Mouse (Mus musculus) gastrocnemius, postnatal 10 days (tissue): ENCODE results near the gene Uqcr10. TPM values are rescaled to one million over a fixed set of nuclear protein-coding genes. Genes with fewer than 3 reads are reported as not detected.
A peak's percentile ranks its signal among the peaks of the same experiment; 100 is the strongest.
"Not testable (repeated sequence)": the region's sequence is repeated elsewhere in the genome, so short reads cannot be mapped to it uniquely, and the experiment has no call there.

Experiments
- DNase-seq: peaks from one replicate; pipeline ENCODE4 v3.0.0; 2021; ENCODE audit warnings: mixed read lengths
- total RNA-seq, 2 experiments: library from RNA; stranded (reverse); gene quantifications; 2 replicates each; pipeline ENCODE4 v1.2.3; 2021

Uqcr10 gene
- total RNA-seq, 2 experiments from 2014 or later: 749 to 932 TPM

DNA sequence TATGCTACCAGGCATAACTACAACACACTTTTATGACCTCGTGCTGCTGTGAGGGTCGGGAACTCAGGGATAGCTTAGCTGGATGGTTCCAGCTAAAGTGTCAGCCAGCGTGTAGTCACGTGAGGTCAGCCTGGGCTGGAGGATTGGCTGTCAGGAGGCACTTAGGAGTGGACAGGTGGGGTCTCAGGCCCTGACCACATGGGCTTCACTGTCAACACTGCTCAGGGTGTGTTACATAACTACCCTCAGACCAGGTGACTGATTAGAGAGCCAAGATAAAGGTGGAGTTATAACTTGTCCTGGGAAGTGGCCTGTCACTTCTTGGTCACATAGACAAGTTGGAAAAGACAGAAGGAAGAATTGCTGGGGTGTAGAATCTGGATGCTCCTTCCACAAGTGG lies 11.5 kb upstream of the Uqcr10 start:
- DNase-seq: no peak

DNA sequence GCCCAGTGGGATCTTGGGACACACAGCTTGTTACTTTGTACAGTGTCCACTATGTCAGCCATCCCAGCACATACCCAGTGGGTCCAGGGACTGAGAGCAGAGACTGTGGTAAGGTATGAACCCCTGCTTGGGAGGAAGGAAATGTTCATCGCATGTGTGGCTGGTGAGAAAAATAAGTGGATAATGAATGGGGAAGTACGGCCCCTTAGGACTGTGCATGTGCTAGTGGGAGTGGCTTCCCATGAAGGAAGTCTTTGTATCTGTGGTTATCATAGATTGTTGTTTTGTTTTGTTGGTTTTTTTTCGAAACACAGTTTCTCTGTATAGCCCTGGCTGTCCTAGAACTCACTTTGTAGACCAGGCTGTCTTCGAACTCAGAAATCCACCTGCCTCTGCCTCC lies 10.6 kb upstream of the Uqcr10 start:
- DNase-seq: no peak

DNA sequence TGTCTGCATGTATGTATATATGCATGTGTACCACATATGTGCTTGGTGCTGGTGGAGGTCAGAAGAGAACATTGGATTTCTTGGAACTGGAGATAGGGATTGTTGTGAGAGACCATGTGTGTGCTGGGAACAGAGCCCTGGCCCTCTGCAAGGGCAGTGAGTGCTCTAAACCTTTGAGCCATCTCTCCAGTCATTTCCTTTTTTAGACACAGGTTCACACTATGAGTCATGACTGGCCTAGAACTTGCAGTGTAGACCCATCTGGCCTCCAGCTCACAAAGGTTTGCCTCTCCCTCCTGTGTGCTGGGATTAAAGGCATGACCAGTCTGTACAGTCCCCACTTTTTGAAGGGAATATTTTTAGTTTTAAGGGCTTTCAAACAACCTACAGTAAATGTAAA lies 8.7 kb upstream of the Uqcr10 start:
- no peak for DNase-seq

DNA sequence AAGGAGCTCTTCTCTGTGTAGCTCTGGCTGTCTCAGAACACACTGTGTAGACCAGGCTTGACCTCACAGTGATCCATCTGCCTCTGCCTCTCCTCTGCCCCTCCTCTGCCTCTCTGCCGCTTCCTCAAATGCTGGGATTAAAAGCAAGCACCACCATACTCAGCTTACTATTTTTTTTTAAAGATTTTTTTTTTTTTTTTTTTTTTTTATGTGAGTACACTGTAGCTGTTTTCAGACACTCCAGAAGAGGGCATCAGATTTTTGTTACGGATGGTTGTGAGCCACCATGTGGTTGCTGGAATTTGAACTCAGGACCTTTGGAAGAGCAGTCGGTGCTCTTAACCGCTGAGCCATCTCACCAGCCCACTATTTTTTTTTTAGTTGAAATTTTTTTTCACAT lies 6.0 kb upstream of the Uqcr10 start:
- DNase-seq: not testable (repeated sequence)

DNA sequence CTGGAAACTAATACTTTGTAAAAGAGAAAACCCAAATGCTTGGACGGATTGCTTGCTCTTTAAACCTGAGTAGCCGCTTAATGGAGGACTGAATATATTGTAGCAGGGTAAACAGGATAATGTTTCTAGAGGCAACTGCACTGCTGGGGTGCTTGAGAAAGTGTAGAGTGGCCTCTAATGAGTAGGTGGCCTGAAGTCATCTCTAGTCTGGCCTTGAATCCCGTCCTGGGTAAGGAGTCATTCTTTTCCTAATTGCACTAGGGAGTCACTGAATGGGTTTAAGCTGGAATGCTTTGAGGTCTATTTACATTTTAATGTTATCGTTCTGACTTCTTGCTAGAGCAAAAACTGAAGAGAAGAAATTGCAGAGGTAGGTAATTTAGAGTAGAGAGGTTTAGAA lies 1.0 kb upstream of the Uqcr10 start:
- no peak for DNase-seq

DNA sequence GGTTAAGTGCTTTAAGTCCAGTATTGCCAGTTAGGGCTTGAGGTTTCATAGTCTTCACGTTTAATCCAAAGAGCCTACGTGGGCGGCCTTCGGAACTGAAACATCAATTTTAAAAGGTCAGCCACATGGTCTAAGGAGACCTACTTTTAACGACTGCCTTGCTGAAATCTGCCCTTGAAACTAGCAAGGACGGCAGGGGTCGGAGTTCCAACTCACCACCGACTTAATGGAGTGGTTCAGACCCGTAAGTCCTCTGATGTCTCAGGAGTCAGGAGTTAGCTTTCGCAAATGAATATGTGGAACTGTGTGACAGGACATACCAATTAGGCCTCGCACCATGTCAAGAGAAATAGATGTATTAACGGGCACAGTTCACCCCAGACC lies 462 bp downstream of the Uqcr10 start:
- no peak for DNase-seq

DNA sequence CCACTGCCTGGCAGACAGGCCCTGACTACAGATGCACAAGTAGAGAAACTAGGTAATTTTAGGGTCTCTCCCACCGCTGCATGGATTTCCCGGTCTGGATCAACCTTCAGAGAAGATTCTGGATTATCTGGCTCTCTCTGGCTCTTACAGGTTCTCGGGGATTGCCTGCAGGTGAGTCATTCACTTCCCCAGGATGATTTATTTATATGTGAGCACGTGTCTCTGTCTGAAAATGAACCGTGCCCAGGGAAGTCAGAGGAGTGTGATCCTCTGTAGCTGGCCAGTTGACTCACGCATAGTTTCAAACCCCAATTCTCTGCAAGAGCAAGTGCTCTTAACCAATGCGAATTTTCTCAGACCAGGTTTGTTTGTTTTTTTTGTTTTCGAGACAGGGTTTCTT lies 3.4 kb downstream of the Uqcr10 start:
- no peak for DNase-seq

DNA sequence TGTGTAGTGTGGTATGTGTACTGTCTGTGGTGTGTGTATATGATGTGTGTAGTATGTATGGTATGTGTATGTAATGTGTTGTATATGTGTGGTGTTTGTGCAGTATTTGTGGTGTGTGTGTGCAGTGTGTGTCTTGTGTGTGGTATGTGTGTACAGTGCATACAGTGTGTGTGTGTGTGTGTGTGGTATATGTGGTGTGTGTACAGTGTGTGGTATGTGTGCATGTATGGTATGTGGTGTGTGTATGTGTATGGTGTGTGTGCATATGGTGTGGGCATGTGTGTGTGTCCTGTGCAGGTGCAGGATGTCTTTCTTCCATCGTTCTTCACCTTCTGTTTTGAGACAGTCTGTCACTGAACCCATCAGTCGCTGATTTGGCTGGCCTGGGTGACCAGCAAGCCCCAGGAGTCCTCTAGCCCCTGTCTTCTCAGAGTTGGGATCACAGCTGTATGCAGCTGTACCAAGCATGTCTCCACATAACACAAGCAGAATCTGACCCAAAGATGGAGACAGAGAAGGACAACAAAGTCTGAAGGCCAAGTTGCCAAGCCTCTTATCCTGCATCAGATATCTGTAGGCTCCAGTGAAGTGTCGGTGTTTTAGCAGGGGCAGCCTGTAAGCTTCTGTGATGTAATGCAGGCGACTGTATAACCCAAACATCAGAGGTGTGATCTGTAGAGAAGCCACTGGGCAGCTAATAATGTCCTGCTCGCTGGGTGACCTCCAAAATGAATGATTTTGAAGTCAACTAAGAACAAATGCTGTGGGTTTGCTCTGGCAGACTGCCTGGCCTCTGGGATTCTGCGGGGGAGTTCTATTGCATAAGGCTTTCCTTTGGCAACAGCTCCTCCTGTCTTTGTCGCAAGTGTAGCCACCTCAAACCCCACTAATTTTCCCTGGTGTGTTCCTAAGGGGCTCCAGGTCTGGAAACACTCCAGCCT lies 6.8 kb downstream of the Uqcr10 start:
- DNase-seq: peak; percentile 62

DNA sequence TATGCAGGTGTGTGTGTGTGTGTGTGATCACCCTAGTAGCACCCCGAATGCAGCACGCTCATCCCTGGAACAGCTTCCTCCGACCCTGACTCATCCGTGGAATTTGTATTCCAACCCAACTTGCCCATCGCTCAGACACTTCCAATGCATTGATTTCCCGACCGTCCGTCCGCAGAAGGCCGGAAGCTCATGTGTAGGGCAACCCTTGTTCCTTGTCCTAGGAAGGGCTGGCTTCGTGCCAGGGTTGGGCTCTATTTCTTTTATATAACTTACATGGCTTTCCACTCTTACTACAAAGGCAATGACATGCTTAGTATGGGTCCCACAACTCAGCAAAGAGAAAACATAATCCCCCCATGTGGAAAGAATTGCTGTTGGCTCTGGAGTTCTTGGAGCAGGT lies 12.0 kb downstream of the Uqcr10 start:
- DNase-seq: no peak

DNA sequence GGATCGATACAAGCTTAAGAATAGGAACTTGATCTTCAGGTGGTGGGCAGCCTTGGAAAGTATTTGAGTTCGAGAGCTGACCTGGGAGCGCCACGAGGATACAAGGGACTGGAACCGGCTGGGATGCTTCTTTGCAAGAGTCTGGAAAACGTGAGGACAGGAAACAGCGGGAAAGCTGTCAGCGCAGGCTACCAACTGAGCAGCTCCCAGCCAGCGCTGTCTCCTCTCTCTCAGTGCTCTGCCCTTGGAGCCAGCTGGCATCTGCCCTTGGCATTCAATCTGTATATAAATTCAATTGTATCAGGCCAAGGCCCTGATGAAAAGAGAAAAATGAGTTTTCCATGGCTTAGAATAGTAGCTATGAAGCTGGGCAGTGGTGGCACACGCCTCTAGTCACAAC lies 12.9 kb downstream of the Uqcr10 start:
- no peak for DNase-seq

DNA sequence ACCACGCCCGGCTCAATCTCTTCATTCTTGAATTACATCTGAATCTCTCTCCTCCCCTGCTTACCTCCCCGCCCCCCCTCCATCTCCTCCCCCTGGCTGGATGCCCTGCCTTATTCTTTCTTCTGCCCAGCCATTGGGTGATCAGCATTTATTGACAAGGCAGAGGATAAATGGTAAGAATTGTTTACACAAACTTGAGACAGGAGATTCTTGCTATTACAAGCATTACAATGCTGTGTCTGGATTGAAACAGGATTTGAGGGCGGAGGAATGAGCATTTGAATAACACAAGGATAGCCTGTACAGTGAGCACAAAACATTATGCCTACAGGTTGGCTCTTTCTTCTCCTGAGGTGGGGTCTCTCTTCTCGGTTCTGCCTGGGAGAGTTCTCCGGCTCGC lies 13.8 kb downstream of the Uqcr10 start:
- no peak for DNase-seq

DNA sequence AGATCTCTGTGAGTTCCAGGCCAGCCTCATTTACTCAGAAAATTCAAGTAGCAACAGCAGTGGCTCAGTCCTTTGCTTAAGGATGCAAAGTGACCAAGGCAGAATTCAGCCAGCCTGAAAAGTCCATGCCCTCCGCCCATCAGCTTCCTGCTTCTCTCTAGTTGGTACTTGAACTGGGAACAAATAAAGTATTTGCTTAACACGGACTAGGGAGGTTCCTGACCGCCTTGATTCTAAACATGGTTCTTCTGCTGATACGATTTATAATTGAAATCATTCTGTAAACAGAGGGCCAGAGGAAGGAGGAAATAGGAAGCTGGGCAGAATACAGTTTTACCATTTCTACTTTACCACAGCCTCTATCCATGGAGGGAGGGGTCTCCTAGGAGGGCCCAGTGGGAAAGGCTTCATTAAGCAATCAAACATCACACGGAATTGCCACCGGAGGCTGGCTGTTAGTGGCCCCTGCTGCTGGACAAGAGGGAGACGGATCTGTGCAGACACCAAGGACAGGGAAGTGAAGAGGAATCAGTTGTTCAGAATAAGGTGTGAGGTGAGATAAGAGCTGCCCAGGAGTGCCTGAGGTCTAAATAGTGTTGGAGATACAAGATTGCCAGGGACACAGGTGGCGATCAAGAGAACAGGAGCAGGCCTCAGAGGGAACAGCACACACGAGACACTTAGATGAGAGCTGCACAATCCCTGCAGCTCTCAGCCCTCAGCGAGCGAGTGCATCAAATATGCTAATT lies 15.3 kb downstream of the Uqcr10 start:
- DNase-seq: no peak

DNA sequence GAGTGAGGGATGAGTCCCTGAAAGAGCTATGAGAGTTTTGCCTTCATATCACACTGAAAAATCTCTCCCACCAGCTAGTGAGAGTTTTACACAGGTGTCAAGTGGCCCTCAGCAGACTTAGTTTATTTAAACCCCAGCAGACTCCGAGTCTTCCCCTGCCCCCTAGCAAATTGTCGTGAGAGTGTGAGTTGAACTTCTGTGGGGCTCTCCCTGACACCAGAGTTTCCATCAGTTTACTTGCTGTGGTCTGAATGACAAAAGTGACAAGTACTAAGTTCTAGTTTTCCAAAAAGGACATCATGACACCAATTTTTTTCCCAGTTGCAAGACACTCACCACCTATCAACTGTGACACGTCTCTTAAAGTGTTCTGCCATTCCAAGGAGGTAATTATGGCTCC lies 16.3 kb downstream of the Uqcr10 start:
- no peak for DNase-seq

DNA sequence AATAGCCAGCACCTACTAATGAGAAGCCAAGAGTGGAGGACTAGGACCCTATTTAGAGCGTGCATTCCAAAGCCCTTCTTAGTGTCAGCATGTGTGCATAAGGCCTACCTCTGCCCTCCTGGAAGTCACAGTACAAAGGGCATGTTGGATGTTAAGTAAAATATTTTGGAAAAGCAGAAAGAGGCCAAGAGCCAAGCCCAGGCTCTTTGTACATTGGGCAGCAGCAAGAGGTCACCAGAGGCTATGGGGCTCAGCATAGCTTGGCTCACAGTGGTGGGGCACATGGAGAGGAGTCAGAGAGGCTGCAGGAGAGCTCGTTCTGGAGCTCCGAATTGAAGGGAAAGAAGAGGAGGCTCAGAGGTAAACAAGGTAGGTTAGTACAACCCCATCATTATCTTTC lies 17.1 kb downstream of the Uqcr10 start:
- DNase-seq: no peak

DNA sequence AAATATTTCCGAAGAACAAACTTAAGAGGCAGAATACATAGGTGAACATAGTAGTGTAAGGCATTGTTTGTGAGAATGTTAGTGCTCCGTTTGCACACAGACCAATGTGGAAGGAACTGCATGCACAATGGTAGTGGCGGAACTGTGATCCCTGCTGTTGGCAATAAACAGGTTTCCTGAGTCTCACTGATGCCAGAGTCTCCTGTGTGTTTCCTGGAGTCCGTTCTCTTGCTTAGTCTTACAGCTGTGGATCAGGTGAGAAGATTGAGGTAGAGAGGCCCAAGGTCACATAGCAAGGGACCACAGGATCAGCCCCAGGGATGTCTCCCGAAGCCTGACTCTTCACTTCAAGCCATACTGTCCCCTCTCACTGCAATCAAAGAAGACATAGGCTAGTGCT lies 18.6 kb downstream of the Uqcr10 start:
- DNase-seq: no peak

DNA sequence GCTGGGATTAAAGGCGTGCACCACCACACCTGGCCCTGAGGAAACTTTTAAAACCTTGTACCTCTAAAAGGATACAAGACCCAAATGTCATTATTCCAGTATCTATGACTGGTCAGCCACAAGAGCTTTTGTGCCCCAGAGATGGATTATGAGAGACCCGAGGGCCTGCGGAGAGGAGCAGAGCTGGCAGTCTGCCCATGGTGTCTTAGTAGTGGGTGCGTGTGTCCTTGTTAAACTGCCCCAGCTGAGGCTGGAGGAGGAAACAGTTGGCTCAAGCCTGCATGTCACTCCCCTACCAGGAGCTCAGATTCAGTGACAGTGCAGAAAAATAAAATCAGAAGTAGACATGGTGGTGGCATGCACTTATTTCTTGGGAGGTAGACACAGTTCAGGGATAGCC lies 19.1 kb downstream of the Uqcr10 start:
- DNase-seq: no peak

DNA sequence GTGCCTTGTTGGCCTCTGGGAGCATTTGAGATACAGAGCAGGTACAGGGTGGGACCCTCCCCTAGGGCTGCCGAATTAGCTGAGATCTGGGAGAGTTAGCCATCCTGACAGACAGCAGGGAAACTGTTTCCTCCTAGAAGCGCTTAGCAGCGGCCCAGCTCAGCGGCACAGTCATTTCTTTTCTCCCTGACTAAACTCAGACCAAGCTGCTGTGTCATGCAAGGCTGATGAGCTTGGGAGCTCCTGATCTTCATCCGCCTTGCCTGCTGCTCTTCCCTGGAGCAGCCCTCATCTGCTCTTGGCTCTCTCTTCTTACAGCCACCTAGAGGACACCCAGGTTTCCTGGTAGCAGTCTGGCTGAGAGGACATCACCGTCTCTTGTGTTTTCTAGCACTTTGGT lies 20.0 kb downstream of the Uqcr10 start:
- no peak for DNase-seq

DNA sequence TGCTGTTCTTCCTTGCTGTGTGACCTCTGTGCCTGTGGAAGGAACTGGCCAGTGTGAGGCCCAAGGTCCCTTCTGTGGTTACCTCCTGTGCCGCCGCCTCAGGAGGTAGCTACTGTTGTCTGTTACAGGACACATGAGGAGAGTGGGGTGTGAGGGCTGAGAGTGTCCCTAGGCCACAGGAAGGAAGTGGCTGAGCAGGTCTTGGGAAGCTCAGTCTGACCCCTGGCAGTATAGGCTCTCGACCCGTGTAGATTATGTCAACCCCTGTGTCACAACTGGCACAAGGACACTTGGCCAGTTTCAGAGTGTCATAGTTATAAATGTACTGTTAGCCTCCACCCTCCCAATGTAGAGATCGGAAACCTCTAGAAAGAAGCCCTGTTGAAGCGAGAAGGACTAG lies 20.6 kb downstream of the Uqcr10 start:
- DNase-seq: no peak

DNA sequence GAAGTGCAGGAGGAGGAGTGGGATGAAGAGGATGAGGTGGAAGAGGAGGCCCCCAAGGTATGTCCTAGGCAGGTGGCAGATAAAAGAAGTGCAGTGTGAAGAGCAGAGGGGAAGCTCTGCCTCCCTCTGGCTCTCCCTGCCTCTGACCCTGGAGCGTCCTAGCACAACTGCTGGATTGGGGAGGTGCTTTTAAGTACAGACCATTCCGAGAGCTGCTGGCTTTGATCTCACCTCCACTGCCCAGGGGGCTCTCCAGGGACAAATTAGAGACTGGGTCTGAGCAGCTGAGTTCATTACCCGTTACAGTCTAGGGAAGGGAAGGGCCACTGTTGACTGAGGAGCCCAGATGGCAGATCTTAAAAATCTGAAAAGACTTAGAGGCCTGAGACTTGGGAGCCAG lies 24.0 kb downstream of the Uqcr10 start:
- DNase-seq: no peak

DNA sequence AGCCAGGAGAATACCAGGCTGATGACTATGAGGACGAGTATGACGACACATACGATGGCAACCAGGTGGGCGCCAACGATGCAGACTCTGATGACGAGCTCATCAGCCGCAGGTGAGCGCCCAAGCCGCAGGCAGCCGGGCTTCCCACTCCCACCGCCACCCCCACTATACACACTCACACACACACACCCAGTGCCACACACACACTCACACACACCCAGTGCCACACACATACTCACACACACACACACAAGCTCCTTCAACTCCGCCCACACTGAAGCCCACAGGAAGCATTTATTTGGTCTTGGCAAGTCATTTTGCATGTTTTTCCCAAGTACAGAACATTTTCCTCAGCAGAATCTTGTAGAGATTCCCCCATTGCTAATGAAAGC lies 24.7 kb downstream of the Uqcr10 start:
- DNase-seq: no peak

DNA sequence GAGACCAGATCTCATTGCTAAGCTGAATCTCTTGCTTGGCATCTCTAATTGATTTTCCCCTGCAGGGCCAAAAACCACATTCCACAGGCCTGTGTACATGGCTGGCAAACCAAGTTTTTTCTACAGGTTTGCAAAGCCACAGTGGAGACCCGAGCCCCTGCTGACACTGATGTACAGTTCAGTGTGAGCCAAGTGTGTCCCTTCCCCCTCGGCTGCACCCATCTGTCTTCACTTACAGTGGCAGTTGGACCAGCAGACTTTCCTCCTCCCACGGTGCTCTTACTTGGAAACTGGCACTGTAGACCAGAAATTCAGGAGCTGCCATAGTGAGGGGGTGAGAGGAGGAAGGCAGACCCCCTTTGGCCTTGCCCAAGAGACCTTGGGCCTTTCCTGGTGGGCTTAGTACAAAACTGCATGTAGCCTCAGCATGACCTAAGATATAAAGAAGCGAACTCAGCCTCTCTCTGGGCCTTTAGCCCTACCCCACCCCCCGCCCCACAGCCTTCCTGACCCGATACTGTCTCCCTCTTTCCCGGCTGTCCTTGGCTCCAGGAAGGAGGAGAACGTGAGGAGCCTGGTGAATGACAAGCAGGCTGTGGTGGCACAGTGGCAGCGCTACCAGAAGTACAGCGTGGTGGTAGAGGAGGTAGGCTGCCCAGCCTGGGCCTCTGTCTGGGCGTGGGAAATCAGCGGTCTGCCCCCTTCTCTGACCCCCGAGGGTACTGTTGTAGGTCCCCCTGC lies 25.3 kb downstream of the Uqcr10 start:
- DNase-seq: no peak

DNA sequence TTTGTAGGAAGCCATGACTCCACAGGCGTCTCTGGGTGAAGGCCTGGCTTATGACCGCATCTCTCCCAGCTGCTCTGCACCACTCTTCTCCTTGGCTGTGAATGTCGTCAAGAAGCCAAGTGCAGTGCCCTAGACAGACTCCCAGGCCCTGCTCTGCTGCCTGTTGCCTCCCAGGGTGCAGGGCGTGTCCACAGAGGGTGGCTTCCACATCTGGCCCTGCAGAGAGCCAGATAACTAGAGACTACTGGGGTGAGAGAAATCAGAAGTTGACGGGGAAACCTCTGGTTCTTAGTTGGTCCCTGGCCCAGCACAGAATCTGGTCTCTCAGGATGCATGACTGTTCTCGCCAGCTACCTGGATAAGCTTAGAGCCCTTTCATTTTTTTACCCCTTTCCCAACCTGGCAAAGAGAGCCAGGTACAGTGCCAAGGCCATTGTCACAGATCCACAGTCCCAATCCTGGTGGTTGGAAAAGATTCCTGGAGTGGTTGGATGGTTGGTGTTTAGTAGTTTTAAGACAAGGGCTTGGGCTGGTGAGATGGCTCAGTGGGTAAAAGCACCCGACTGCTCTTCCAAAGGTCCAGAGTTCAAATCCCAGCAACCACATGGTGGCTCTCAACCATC lies 26.8 kb downstream of the Uqcr10 start:
- DNase-seq: no peak

DNA sequence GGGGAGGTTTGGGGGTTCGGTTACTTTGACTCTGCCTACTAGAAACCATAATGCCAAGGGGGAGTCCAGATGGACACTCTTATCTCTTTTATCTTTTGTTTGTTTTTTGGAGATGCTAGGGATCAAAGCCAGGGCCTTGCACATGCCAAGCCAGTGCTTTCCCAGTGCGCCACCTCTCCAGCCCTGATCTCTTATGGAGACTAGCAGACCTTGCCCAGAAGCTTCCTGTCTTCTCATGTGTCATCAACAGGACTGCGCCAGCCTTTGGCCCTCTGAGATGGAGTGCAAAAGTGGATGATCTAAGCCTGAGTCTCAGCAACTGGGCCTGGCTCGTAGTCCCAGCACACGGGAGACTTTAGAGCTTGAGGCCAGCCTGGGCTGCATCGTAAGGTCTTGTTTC lies 28.4 kb downstream of the Uqcr10 start:
- no peak for DNase-seq
